Mouse (Mus musculus): ENCODE measurements at regions not wholly inside any gene's neighbourhood (a gene's known extent, or its start where the extent isn't known, plus 50 kb on each side); places are given as distances from the start of the nearest gene placed in this dataset.
"Not testable (repeated sequence)": the region's sequence is repeated elsewhere in the genome, so short reads cannot be mapped to it uniquely, and the experiment has no call there.

DNA sequence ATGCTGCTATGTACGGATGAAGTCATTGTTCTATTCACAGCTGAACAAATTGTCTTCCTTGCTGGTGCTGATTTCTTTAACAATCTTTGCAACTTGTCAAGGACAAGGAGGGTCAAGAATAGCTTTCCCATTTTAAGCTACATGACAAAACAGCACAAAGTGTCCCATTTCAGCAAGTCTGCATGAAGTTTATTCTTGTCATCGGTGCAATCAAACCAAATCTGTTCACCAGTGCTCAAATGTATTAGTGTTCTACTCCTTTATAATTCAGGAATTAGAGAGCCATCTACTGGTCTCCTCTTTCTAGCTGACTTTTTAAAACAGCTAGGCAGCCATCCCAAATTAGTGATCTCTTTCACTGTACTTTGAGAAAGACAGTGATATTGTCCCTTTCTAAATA is 1040.8 kb downstream of the Galc start:
- ChIA-PET POLR2A (no interaction called here), CTCF (no interaction called here)

DNA sequence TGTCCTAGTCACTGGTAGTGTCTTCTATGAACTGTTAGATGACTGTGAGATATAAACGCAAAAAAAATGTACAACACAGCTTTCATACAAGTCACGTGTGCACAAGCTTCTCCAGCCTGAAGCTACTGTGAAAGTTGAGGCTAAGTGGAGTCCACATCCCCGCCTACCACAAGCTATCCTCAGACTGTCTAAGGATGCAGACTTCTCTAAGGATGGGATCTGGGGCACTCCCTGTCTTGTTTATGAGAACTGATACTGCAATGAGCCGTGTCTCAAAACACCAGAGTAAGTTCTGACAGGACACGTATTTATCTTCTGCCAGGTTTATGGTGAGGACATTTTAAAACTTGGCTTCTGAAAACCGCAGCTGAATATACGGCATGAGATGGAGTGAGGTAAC is 1041.7 kb downstream of the Galc start:
- ChIA-PET POLR2A (no interaction called here), CTCF (no interaction called here)

DNA sequence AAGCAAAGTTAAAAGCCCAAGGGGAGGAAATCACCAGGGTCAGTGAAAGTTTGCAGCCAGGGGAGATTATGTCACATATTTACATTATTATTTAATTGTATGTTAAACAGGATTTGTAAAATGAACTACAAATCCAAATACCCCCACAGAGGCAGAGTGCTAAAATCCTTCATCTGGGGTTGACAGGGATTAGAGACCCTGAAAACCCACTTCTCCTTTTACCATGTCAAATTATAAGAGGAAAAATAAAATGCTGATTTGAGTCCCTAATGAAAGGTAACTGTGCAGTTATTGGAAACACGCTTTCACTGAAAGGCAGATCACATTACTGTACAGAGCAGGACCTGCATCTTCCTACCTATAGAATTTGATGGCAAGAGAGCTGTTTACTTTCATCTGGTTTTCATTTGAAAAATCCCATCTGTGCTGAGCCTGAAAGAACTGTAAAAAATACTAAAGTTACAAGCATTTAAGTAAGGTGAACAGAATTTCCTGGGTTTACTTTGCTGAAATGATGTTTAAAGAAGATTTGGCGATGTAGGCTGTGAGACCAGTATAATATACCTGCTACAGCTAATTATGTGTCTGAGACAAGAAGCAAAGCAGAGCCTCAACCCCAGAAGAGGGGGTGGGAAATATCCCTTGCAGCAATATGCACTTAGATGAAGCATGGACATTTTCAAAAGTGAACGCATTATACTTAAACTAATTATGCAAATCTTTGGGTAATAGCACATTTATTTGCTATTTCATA is 1055.4 kb downstream of the Galc start:
- CTCF ChIA-PET: no interaction called here
- POLR2A ChIA-PET: no interaction called here

GRCm38 (mm10) chr12:97161853-97162252 is 1097.4 kb downstream of the Galc start:
- POLR2A ChIA-PET: no interaction called here
- CTCF ChIA-PET: no interaction called here

- ChIA-PET CTCF (no interaction called here), POLR2A (no interaction called here)
These were observed 1097.8 kb downstream of the Galc start for GRCm38 (mm10) chr12:97161429-97161828.

- ChIA-PET POLR2A (no interaction called here), CTCF (no interaction called here)
These were observed 1100.9 kb downstream of the Galc start for GRCm38 (mm10) chr12:97158332-97158731.

- ChIA-PET CTCF (no interaction called here), POLR2A (no interaction called here)
These were observed 1101.5 kb downstream of the Galc start for GRCm38 (mm10) chr12:97157748-97158147.

DNA sequence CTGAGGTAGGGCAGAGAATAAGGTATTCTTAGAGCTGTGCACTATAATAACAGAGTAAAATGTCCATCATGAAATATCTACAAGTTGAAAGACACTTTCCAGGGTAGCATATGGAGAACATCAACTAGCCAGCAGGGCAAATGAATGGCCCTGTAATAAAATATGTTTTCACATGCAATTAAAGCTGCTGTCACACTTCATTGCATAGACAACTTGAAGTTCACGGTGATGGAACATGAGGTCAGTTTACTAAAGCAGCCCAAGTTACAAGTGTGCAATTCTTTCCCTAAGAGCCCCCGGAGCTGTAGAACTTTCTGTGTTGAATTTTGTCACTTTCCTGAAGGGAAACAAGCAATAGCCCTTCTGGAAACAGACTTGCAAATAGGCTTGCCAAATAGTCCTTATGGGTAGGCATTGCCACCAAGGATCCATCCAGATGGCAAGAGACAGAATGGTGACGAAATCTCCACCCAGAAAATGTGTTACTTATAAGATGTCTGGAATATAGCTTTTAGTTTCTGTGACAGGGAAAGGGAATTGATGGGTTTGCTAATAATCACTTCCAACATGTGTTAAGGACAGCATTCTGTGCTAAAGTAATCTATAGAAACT is 1102.7 kb downstream of the Galc start:
- POLR2A ChIA-PET: no interaction called here
- CTCF ChIA-PET: no interaction called here

DNA sequence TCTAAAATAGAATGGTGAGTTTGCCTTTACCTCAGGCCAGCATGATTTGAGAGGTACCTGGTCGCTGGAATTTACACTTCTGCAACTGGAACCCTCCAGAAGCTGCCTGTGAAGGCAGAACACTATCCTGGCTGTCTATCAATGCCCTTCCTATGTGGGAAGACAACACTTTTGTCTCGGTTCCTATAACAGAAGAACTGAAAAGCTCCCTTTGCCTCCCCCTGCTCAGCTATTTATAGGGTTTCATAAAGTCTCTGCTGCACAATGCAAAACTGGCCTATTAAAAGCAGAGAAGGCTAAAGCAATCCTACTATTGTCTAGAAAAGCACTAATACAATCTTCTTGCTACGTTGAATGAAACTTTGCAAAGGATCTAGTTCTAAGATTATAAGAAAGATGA is 1116.5 kb downstream of the Galc start:
- CTCF ChIA-PET: no interaction called here
- POLR2A ChIA-PET: no interaction called here

GRCm38 (mm10) chr12:97137924-97138323 is 1121.3 kb downstream of the Galc start:
- ChIA-PET CTCF (no interaction called here), POLR2A (no interaction called here)

DNA sequence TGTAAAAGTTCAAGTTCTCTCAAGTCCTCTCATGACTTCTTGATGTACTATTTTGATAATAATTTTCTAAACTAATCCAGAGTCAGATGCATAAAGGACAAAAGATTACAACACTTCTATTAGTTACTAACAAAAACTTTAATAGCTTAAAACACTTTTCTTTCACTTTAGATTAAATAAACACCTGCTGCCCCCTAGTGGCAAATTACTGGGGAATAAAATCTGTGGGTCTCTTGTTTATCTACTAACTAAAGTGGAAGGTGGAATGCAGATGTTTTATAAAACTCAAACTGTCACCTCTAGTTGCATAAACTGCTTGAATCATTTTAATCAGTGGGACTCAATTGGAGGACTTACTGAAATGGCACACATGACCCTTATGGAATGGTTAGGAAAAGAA is 1129.0 kb downstream of the Galc start:
- ChIA-PET CTCF (interaction anchor here in 1 of 4 experiments (0.6 to 0.8 kb wide), 3 partner anchors 298 to 1934 kb away, joined by 3 to 4 read pairs (median 4); no protein-coding TSS in a partner anchor), POLR2A (no interaction called here)

DNA sequence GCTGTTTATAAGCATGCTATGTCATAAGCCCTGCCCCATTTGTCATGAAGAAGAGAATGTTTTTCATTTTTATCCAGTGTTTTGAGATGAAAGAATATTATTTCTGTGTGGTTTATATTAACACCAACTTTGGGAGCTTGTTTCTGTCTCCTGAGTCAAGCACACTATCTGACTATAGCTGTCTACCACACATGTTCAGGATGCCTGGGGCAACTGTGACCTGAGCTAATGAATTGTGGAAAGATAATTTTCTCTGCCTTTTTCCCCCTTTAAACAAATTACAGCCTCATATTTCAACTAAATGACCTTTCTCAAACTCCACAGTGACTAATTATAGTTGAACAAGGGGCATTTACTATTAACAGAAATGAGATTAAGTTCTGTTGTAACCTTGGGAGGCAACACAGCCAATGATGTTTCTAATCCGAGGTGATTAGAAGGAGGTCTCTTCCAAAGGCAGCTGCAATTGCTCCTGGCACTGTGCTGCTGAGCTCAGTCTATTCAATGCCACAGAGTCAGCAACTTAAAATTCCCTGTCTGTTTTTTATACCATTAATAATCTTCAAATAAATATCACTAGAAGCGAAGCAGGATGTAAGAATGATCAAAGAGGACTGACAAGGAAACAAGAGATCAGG is 1168.6 kb downstream of the Galc start:
- CTCF ChIA-PET: no interaction called here

GRCm38 (mm10) chr12:97061352-97061895 is 1197.8 kb downstream of the Galc start:
- POLR2A ChIA-PET: interaction anchor here in 1 of 4 experiments (0.8 kb wide), 1 partner anchor 23 kb away, joined by 3 read pairs; no protein-coding TSS in a partner anchor

More for the DNA sequence above, 1168.6 kb downstream of the Galc start:
- POLR2A ChIA-PET: no interaction called here

GRCm38 (mm10) chr12:97047674-97048073 is 1211.6 kb downstream of the Galc start:
- ChIA-PET POLR2A (no interaction called here), CTCF (no interaction called here)

More at GRCm38 (mm10) chr12:97061352-97061895, 1197.8 kb downstream of the Galc start:
- CTCF ChIA-PET: not testable (repeated sequence)
